Mouse (Mus musculus): Measurements from ENCODE around the gene Jph2.
A peak's percentile ranks its signal among the peaks of the same experiment; 100 is the strongest.

The Jph2 gene

DNA sequence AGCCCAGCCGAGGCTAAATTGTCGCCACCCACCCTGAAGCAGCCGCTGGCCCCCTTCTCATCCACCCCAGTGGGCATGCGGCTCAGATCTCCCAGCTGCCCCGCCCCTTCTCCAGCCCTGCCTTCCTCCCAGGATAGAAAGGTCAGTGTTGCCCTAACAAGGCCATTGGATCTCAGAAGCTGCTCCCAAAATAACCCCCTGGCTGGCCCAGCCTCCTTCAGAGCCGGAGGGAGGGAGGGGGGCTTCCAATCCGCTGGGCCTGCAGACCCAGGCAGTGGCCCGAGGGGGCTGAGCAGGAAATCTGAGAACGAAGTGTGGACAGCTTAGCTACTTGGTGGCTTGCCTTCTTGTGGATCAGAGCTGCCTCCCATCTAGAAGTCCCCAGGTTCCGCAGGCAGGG is at the start of gene Jph2:
TSS of gene Jph2 (minus strand) at position 89 of the 400 bp plus-strand sequence.
- peak; percentile 65 to 67 for DNase-seq (ENCODE audit: low spot score in 2 of 2)

DNA sequence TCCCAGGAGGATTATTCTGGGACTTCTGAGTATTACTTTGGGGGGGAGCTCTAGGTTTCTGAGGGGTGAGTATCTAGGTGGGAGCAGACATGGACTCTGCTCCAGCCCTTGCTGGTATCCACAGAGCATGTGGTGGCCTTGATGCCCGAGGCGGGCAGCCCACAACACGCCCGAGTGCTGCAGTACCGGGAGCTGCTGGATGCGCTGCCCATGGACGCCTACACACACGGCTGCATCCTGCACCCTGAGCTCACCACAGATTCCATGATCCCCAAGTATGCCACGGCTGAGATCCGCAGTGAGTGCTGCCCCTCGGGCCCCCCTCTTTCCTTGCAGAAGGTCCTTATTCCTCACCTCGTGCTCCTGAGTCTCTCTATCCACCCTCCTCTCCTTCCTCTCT is 49.6 kb upstream of the Jph2 start:
- DNase-seq (ENCODE audit: low spot score in 2 of 2) = no peak

DNA sequence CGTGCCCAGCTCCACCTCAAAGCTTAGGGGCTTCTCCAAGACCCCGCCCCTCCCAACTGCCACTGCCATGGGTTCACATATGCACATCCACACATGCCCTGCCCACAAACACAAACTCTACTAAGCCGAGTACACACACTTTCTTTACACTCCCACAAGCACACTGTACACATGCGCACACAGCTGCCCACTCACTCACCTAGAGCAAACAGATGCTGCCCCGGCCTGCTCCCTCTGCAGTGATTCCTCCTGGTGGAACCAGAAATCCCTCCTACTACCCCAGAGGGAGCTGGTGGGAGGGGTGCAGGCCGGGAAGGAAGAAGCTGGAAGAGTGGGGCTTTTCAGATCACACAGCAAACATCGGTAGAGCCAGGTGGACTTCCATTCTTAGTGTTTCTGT is 46.2 kb upstream of the Jph2 start:
- DNase-seq (ENCODE audit: low spot score in 2 of 2) = no peak

DNA sequence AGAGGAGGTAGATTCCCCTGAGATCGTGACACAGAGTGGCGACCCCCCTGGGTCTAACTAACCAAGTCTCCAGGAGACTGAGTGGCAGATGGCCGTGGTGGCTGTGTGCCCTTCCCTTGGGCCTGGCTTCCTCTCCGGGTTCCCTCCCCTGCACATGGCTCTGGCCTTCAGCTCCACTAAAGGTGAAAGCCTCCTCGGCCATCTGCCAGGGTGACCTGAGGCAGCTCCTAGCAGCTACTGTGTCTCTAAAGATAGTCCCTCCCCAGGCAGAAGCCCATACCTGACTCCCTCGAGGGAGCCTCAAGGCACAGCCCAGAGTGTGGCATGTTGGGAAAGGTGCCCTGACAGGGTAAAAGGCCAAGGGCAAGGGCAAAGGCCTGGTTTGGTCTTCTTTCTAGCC is 45.8 kb upstream of the Jph2 start:
- DNase-seq (ENCODE audit: low spot score in 2 of 2) = no peak

DNA sequence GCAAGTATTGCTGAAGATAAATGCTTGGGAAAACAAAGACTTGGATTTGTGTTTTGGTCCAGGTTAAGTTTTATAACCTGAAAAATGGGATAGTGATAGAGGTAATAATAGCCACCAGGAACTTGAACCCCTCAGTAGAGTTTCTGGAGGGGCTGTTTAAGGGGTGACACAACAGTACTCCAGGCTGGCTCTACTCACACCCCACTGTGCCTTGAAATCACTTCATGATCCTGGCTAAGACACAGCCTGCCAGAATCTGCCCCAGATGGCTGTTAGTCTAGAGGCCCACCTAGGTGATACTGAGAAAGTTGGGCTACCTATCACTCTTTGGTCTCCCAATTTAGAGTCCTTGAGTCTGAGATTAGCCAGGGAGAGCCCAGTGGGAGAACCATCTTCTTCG is 41.7 kb upstream of the Jph2 start:
- no peak for DNase-seq (ENCODE audit: low spot score in 2 of 2)

DNA sequence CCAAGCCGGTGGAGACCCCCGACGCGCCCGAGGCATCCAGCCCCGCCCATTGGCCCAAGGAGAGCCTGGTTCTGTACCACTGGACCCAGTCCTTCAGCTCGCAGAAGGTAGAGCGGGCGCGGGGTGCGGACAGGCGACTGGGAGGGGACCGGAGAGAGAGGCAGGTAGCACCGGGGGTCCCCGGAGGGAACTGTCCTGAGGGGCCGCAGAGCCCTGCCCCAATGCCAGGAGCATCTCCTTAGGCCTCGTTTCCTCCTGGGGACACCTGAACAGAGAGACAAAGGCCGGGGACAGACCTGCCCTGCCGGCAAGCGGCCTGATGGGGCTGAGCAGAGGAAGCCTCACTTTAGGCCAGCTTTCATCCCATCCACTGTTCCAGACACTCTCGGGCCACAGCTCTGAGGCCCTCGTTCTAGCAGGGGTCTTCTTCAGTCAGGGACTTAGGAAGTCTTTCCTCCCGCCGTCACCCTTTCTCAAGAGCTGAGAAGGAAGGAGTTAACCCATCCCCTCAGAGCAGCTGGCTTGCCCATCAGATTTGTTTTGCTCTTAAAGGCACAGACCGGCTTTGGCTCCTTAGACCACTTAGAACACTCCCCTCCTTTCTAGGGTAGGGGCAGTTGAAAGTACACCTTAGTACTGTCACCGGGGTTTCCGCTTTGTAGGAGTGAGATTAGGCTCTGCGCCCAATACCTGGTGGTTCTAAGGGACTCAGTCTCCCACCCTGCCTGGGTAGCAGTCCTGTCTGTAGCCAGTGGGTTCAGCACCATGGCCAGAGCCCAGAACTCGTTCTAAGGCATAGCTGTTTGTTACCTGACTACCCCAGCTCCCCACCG is 41.0 kb upstream of the Jph2 start:
- DNase-seq (ENCODE audit: low spot score in 2 of 2) = no peak

DNA sequence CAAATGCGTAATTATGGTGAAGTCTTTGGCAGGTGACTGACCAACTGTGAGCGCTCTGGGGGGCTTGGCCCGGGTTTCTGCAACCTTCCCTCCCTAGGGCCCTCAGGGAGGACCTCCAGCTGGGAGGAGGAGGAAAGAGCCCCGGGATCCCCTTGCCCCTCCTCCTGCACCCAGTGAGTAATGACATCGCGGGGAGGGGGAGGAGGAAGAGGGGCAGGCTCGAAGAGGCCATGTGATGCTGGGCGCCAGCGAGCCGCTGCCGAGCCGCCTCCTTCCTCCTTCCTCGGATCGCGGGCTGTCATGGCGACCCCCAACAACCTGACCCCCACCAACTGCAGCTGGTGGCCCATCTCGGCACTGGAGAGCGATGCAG is 40.4 kb upstream of the Jph2 start, which contains the start of gene Gdap1l1:
TSS of gene Gdap1l1 (plus strand) at position 231 of the 373 bp plus-strand sequence.
- DNase-seq (ENCODE audit: low spot score in 2 of 2) = no peak

DNA sequence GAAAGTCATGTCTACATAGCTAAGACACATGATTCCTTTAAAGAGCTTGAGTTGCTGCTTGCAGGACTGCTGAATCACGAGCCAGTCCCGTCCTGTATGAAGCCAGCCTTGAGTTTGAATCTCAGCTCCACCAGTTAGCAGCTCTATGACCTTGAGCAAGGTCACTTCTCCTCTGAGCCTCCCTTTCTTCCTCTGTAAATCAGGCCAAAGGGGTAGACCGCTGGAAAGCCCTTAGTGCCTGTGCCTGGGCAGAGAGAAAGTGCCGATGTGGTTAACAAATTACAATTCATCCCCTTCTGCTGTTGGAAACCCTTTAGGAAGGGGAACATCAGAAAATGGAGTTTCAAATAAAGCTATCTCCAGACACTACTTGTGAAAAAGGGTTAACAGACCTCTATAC is 40.0 kb upstream of the Jph2 start:
- no peak for DNase-seq (ENCODE audit: low spot score in 2 of 2)

DNA sequence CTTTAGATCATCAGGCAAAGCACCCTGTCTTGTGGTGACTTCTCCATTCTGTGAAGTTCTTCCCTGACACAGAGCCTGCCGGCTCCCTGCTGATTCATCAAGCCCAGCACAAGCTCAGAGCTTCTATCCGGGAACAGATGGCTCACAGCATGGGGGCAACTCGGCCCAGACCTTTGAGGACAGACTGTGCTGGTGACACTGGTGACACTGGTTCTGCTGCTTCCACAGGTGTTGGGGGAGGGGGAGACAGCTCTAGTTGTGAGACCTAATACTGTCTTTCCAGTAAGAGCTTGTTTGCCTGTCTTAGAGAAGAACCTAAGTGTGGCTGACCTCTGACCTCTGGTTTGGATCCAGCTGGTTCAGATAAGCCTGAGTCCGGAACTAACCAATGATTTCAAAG is 36.2 kb upstream of the Jph2 start:
- DNase-seq (ENCODE audit: low spot score in 2 of 2) = no peak

DNA sequence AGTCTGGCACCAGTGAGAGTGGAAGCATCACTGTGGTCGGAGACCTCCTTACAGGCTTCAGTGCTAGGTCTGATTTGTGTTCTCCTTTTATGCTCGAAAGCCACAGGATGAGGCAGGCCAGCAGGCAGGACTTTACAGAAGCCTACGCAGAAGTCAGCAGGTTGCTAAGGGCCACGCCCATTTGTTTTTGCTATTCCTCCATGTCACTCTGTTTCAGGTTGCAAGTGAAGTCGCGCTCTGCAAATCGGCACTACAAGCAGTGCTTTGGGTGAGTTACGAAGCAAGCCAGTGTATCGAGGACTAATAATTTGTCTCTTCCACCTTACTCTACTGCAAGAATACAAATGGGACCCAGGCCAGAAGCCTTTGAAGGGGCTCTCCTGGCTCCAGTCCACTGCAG is 33.5 kb upstream of the Jph2 start:
- no peak for DNase-seq (ENCODE audit: low spot score in 2 of 2)

DNA sequence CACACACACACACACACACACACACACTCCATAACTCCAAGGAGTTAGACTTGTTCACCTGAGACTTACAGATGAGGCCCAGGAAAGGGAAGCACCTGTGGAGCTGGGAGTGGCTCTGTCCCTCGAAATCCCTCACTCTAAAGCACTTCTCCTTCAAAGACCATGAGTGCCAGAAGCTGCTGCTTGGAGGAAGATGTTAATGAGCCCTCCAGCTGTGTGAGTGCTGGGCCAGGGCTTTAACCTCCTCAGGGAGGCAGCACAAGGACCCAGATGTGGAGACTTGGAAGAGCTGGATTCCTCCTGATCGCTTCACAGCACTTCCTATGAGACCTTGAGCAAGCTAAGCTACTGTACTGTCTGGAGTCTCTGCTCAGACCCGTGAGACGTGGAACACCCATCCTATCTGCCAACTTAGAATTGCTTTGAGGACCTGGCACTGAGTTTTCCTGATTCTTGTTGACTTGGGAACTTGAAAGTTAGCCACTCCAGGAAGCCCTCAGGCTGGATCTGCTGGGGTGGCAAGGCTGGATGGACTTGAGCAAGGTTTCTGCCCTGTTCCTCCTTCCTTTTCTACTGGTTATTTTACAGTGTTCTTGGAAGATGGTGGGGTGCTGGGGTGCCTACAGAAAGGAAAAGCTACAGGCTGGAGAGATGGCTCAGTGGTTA is 30.7 kb upstream of the Jph2 start:
- DNase-seq (ENCODE audit: low spot score in 2 of 2) = no peak

DNA sequence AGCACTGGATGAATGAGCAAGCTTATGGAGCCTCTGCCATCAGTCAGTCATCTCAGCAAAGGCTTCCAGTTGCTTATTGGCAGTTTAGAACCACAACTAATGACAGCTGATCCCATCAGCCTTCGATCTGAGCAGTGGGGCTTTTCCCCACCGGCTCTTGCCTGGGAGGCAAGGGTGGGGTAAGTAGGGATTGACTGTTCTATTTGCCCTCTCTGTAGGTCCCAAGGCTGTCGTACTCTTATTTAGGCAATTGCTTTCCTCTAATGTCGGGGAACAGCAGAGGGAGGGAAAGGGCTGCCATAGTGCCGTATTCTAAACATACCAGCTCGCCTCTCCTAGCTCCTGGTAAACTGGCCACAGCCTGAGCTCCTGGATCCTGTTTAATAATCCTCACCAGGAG is 26.8 kb upstream of the Jph2 start, which contains the start of gene Oser1:
TSS of gene Oser1 (minus strand) at position 101 of the 400 bp plus-strand sequence.
- no peak for DNase-seq (ENCODE audit: low spot score in 2 of 2)

DNA sequence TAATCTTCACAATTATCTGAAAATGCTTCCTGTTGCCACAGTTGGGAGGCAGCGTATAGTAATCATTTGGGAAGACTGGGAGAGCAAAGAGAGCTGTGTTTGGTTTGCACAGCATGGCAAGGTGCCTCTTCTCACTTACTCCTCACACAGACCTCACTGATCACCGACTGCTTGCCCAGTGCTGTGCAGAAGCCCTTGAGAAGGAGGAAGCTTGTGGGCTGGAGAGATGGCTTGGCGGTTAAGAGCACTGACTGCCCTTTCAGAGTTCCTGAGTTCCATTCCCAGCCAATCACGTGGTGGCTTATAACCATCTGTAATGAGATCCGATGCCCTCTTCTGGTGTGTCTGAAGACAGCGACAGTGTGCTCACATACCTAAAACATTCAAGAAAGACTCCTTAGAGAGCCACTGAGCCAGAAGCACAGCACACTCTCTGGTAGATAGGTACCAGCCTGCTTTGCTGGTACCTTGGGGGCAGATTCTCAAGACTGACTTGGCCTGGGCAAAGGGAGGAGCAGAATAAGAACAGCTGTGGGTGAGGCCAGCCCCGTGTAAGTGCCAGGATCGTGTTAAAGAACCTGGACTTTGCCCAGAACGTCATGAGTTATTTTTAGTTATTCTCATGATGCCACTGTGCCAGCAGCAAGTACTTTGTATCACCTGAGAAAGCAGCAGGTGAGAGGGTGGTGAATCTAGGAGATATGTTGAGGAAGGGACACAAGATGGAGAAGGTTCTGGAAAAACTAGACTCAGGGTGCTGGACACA is 25.3 kb upstream of the Jph2 start:
- no peak for DNase-seq (ENCODE audit: low spot score in 2 of 2)

DNA sequence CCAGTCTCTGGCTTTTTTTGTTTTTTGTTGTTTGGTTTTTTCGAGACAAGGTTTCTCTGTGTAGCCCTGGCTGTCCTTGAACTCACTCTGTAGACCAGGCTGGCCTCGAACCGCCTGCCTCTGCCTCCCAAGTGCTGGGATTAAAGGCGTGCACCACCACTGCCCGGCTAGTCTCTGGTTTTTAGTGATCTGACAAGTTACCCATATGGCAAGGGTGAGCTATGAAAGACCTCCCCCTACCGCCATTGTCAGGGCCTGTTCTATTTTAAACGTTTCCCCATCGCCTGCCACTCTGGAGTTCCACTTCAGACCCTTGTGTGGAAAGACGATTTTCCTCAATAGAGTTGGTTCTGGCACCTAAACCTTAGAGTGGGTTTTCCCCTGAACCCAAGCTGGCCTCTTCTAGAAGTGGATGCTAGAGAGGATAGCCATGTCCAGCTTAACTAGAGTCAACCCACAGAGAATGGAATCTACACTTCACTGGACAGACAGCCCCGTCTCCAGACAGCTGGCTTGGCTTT is 22.6 kb upstream of the Jph2 start:
- no peak for DNase-seq (ENCODE audit: low spot score in 2 of 2)

DNA sequence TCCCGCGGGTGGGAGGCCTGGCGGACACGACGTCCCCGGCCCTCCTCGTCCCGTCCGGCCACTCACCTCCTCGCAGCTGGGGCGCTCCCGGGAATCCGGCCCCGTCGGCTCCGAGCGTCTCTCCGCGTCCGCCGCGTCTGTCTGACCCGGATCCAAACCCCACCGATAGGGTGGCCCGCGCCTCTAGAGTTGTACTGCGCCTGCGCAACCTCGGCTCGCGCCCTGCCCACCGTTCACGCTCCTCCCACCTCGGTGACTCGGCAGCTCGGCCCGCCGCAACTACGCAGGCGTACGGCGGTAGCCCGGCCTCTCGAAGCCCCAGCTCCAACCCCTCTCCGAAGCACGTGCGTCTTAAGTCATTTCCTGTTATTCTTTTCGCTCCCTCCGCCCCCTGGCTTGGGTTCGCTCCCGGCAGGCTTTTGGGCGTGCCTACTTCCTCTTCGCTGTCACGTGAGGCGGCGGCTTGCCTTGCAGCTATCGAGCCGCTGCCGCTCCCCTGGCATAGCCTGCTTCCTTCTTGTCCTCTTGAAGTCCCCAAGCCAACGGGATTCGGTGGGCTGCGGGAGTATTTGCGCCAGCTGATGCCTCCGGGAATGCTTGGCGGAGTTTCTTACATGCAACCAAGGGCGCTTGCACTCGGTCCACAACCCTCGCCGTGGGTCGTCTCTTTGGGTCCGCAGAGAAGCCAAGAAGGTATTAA is 21.7 kb upstream of the Jph2 start:
- peak; percentile 99 to 100 for DNase-seq (ENCODE audit: low spot score in 2 of 2)

DNA sequence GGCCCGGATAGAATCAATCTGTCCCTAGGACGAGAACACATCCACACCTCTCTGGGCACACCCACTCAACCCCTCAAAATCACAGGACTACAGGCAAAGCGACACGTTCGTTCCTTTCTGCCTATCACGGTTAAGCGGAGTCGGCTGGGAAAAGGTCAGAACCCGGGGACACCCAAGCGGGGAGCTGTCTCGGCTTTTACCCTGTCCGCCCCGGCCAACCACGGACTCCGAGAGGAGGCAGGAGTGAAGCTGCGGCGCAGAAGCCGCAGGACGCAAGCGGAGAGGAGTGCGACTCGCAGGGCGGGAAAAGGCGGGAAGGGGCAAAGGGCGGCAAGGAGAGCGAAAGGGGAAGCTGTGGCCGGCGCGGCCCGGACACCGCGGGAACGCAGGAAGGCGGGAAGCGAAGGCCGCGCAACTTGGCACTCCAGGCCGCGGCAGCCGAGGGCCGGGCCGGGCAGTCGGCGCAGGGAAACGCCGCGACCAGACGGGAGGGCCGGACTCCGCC is 21.1 kb upstream of the Jph2 start:
- DNase-seq (ENCODE audit: low spot score in 2 of 2) = peak in 1 of 2 experiments; percentile 64

DNA sequence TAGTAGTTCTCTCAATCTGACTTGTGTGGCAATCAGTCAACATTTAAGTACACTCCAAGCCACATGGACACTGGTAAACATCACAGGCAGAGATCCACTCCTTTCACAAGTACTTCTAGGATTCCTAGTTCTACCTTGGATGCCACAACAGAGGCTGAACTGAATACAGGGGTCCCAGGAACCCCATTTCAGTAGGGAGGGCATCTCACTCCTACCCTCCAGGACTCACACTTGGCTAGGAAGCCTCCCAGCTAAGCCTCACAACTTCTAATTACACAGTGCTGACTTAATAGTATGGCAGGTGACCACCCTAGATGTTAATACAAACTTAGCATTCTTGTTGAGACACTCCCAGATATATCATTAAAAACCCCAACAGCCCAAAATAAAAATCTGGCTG is 20.0 kb upstream of the Jph2 start:
- DNase-seq (ENCODE audit: low spot score in 2 of 2) = no peak

DNA sequence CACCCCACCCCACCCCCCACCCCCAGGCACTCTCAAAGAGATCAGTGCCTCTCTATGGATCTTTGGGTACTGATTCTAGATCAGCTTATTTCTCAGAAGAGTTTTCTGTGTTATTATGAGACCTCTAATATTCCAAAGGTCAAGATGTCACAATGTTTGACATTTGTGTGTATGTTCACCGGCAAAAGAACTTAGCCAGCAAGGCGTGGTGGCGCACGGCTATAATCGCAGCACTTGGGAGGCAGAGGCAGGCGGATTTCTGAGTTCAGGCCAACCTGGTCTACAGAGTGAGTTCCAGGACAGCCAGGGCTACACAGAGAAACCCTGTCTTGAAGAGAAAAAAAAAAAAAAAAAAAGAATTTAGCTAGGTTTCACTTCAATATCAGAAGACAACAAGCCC is 19.2 kb upstream of the Jph2 start:
- no peak for DNase-seq (ENCODE audit: low spot score in 2 of 2)

DNA sequence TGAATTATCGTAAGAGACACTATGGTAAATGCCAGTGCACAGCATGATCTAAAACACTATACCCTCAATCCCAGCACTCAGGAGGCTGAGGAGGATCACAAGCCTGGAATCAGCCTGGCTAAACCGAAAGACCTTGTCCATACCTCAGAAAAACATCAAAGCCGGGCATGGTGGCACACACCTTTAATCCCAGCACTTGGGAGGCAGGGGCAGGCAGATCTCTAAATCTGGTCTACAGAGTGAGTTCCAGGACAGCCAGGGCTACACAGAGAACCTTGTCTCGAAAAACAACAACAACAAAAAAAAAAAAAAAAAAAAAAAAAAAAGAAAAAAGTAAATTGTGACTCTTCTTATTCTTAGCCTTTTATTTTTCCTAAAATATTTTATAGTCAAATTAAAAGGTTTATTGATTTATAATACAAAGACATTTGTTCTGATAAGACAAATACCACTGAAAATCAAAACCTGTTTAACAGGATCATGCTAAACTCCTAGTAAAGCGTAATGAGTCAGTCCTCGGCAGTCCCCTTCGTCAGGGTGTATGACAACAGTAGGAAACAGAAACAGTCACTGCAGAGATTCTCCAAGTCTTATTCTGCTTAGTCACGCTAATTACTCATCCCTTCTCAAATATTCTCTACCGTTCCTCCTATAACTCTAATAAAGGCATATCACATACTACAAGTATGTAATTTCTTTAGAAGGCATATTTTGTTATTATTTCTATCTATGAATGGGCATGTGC is 15.2 kb upstream of the Jph2 start:
- DNase-seq (ENCODE audit: low spot score in 2 of 2) = no peak

DNA sequence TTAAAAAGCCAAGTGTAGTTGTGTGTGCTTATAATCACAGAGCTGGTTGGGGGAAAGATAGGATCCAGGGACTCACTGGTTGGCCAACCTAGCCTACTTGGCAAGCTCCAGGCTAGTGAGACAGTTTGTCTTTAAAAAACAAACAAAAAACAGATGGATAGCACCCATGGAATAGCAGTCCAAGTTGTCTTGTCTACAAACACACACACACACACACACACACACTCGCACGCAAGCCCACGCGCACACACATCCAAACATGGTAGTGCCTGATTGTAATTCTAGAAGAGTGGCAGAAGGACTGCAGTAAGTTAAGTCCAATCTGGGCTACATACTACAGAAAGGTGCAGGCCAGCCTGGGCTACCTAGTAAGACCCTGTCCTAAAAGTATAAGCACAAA is 14.6 kb upstream of the Jph2 start:
- no peak for DNase-seq (ENCODE audit: low spot score in 2 of 2)

DNA sequence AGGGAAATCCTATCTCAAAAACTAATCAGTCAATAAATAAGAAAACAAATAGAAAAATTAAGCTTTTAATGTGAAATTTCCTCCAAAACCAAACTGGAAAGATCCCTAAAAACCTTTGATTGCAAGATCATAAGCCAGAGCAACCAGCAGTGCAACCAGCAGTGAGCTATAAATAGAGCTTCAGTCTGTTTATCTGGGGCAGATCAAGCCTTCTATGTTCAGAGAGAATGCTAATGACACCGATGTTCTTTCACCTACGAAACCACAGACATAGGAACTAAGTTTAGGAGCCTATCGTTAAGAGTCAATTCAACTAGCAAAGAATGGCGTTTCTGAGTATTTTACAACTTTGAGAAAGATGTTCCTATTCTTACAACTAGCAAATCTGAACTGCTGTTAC is 14.0 kb upstream of the Jph2 start:
- no peak for DNase-seq (ENCODE audit: low spot score in 2 of 2)
